Mouse (Mus musculus) cerebellum, adult 18-20 months (tissue): Measurements from ENCODE around the gene Heatr5a.

Experiments used
- DNase-seq, 2 experiments: peaks; one replicate each; pipeline ENCODE4 v3.0.0; 2021

The Heatr5a gene

GRCm38 (mm10) chr12:51971070-51971664 is at the start of gene Heatr5a:
Gene Heatr5a (minus strand): TSS chr12:51971321.
- DNase-seq: peak; percentile 91 to 96

- DNase-seq: no peak
These were observed 43.4 kb upstream of the Heatr5a start for GRCm38 (mm10) chr12:52014494-52015029.

- DNase-seq: no peak
These were observed 42.9 kb upstream of the Heatr5a start for GRCm38 (mm10) chr12:52014044-52014443.

- DNase-seq: no peak
These were observed 42.2 kb upstream of the Heatr5a start for GRCm38 (mm10) chr12:52013274-52013673.

GRCm38 (mm10) chr12:52012159-52012558 is 41.0 kb upstream of the Heatr5a start:
- DNase-seq: no peak

- DNase-seq: peak in 1 of 2 experiments; percentile 10
These were observed 39.5 kb upstream of the Heatr5a start for GRCm38 (mm10) chr12:52010630-52010961.

GRCm38 (mm10) chr12:52009928-52010629 is 39.0 kb upstream of the Heatr5a start:
- DNase-seq: no peak

- no peak for DNase-seq
These were observed 35.5 kb upstream of the Heatr5a start for GRCm38 (mm10) chr12:52006633-52006994.

GRCm38 (mm10) chr12:52005877-52006632 is 34.9 kb upstream of the Heatr5a start, which contains the start of gene Dtd2:
Gene Dtd2 (minus strand): TSS chr12:52006501.
- peak; percentile 86 to 95 for DNase-seq

GRCm38 (mm10) chr12:52002746-52003145 is 31.6 kb upstream of the Heatr5a start:
- DNase-seq: no peak

- DNase-seq: peak; percentile 66 to 78
These were observed 30.4 kb upstream of the Heatr5a start for GRCm38 (mm10) chr12:52001544-52001943.

- DNase-seq: no peak
These were observed 27.3 kb upstream of the Heatr5a start for GRCm38 (mm10) chr12:51998366-51998932.

GRCm38 (mm10) chr12:51995738-51996536 is 24.8 kb upstream of the Heatr5a start:
- DNase-seq: no peak

GRCm38 (mm10) chr12:51990629-51991028 is 19.5 kb upstream of the Heatr5a start:
- no peak for DNase-seq

- no peak for DNase-seq
These were observed 17.4 kb upstream of the Heatr5a start for GRCm38 (mm10) chr12:51988536-51988935.

- peak; percentile 29 to 42 for DNase-seq
These were observed 14.7 kb upstream of the Heatr5a start for GRCm38 (mm10) chr12:51985826-51986225.

- DNase-seq: no peak
These were observed 14.1 kb upstream of the Heatr5a start for GRCm38 (mm10) chr12:51985163-51985748.

GRCm38 (mm10) chr12:51983625-51984024 is 12.5 kb upstream of the Heatr5a start:
- DNase-seq: no peak

- peak in 1 of 2 experiments; percentile 14 for DNase-seq
These were observed 5.4 kb upstream of the Heatr5a start for GRCm38 (mm10) chr12:51976531-51976930.

GRCm38 (mm10) chr12:51974381-51974780 is 3.3 kb upstream of the Heatr5a start:
- DNase-seq: no peak

GRCm38 (mm10) chr12:51972269-51973065 is 1.3 kb upstream of the Heatr5a start:
- DNase-seq: no peak
